Mouse (Mus musculus) heart, adult 2 months (tissue): ENCODE data around the gene Daxx.

Source experiments
- CTCF ChIP-seq: fragments of 200-600 bp; IDR thresholded peaks from 2 replicates; pipeline ENCODE4 v1.8.1; 2022; ENCODE audit warnings: antibody characterized with exemption, mild to moderate bottlenecking, moderate library complexity
- EP300 ChIP-seq: fragments of 200-500 bp; IDR thresholded peaks from 2 replicates; pipeline ENCODE4 v1.6.1; 2011; ENCODE audit warnings: low read depth, low read length, control low read depth; ENCODE audit not compliant: insufficient read depth
- POLR2A ChIP-seq: fragments of 200-500 bp; IDR thresholded peaks from 2 replicates; pipeline ENCODE4 v1.6.1; 2011; ENCODE audit warnings: mild to moderate bottlenecking, low read depth, low read length, control low read depth; ENCODE audit not compliant: insufficient read depth

DNA sequence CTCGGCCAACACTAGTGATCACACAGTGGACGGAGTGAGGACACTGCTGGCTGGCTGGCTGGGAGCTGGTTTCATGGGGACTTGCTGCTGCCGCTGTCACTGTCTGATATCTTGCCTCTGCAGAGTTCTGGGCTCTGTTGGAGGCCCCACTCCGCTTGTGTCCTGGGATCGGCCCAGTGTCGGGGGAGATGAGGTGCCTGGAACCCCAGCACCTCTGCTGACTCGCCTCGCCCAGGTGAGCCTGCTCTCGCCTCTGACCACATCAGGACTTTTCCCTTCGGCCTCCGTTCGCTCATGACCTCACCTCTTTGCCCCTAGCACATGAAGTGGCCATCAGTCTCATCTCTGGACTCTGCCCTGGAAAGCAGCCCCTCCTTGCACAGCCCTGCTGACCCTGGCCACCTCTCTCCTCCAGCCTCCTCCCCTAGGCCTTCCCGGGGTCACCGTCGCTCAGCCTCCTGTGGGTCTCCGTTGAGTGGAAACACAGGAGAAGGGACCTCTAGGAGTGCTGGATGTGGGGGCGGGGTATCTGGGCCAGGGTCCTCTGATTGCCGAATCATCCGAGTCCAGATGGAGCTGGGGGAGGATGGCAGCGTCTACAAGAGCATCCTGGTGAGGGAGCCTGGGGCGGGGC lies 26.3 kb downstream of the Daxx start:
- no peak for TF ChIP-seq CTCF
- no peak for TF ChIP-seq POLR2A
- no peak for TF ChIP-seq EP300
